Mouse (Mus musculus) kidney, embryonic 14.5 days (tissue): ENCODE results near the gene Hepacam. TPM values are rescaled to one million over a fixed set of nuclear protein-coding genes. Genes with fewer than 3 reads are reported as not detected.
A peak's percentile ranks its signal among the peaks of the same experiment; 100 is the strongest.

Source experiments
- ATAC-seq: fragments of 200-750 bp; cut with Nextera tagmentation; 2 replicates; pipeline ENCODE4 v1.8.0; 2017; ENCODE audit warnings: moderate number of reproducible peaks, mild to moderate bottlenecking, moderate TSS enrichment, moderate library complexity; ENCODE audit not compliant: low FRiP score, low TSS enrichment
- H3K27ac ChIP-seq: fragments of 300-500 bp; sonication (generic); 2 replicates; pipeline ENCODE4 v1.5.1; 2014; ENCODE audit warnings: low read depth, mild to moderate bottlenecking, low read length, moderate library complexity, mixed read lengths
- H3K27me3 ChIP-seq: fragments of 300-500 bp; sonication (generic); 2 replicates; pipeline ENCODE4 v1.6.1; 2014; ENCODE audit warnings: mild to moderate bottlenecking, low read length; ENCODE audit not compliant: control insufficient read depth, insufficient read depth
- H3K36me3 ChIP-seq: fragments of 300-500 bp; sonication (generic); 2 replicates; pipeline ENCODE4 v1.6.1; 2014; ENCODE audit warnings: low read length, mixed read lengths; ENCODE audit not compliant: control insufficient read depth, insufficient read depth
- H3K4me1 ChIP-seq: fragments of 300-500 bp; sonication (generic); 2 replicates; pipeline ENCODE4 v1.6.1; 2014; ENCODE audit warnings: low read length, mixed read lengths; ENCODE audit not compliant: control insufficient read depth, insufficient read depth
- H3K4me2 ChIP-seq: fragments of 300-500 bp; sonication (generic); replicated peaks from 2 replicates; pipeline ENCODE4 v1.6.1; 2014; ENCODE audit warnings: low read depth, mild to moderate bottlenecking, low read length
- H3K4me3 ChIP-seq: fragments of 300-500 bp; sonication (generic); 2 replicates; pipeline ENCODE4 v1.5.1; 2014; ENCODE audit warnings: mild to moderate bottlenecking, low read length
- H3K9ac ChIP-seq: fragments of 300-500 bp; sonication (generic); 2 replicates; pipeline ENCODE4 v1.6.1; 2014; ENCODE audit warnings: low read depth, mild to moderate bottlenecking, low read length, moderate library complexity
- H3K9me3 ChIP-seq: fragments of 300-500 bp; sonication (generic); 2 replicates; pipeline ENCODE4 v1.6.1; 2016; ENCODE audit warnings: low read length; ENCODE audit not compliant: control insufficient read depth
- WGBS: fragments of 180-500 bp; shearing (Covaris S2); extraction: QIAGEN DNeasy Blood & Tissue Kit; methylation state at CpG from one replicate; pipeline ENCODE4 v1.1.7; 2014; 5-methylcytosine and 5-hydroxymethylcytosine counted together
- polyA plus RNA-seq: library from polyadenylated mRNA; unstranded; fragments of >200 nt; fragmentation: Nextera tagmentation; extraction: Ambion mirVana; gene quantifications from 2 replicates; pipeline ENCODE4 v1.2.1, GENCODE M21; 2014

The Hepacam gene
- polyA plus RNA-seq, 1 experiment from 2014 or later = not detected

DNA sequence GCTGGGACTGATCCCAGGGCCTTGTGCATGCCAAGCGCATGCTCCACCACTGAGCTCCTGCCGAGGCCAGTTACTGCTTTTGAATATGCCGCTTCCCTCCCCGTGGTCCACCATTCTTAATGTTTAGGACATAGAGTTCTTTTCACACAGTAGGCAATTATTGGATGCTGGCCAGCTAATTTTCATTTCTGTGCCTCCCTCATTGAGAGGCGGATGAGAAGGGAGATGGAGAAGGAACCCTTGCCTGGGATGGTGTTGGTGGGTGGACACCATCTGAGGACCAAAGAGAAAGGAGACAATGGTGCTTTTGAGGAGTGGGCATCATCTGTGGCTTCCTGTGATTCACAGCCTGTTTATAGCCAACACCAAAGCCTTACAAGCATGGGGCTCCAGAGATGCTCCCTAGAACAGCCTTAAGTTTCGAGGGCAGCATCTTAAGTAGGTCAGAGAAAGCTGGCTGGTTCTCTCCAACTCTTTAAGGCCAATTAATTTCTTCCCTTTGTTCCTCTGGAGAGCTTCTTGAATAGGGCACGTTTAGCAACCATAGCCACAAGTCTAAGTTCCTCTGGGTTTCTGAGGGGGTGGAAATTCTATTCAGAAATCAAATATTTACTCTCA, 8.3 kb upstream of the Hepacam start:
- WGBS = 85% methylated on average over 7 of the region's 7 CpGs

DNA sequence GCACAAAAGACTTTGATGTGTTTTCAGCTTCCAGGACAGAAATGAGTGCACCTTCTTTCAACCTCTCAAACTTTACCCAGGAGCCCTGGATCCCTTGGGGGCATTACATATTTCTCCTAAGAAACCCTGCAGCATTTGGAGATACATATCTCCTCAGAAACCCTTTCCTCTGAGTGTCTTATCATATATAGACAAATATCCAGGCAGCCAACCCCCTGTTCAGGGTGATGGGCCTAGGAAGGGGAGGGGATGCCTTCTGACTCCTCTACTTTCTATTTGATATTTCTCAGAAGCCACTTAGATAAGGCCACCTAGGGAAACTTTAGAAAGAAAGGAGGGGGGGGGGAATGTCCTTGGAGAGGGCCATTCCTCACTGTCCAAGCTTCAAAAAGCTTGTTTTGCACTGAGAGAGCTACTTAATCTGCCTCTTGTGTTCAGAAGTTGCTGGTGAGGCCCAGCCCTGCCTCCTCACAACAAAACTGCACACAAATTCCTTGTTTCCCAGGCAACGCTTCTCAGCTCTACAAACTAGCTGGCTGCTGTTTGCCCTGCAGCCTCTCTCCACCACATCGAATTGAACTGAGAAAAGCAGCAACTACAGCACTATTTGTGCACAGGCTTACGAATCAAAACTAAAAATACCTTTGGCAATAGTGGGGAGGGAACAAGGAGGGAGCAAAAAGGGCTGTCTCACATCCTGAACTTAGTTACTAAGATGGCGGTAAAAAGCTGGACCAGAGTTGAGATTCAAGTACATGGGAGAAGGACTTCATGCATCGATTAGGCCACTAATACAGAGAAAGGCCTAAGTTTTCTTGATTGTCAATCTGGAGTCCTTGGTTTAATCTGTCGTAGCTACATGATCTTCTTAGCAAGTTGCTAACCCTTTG, 7.6 kb upstream of the Hepacam start:
- whole genome bisulfite sequencing = 65% methylated on average over 6 of the region's 6 CpGs
- H3K4me2 ChIP-seq = no peak overlapping the region
- H3K4me3 ChIP-seq = no peak overlapping the region
- no peak overlapping the region for H3K9ac ChIP-seq
- ATAC-seq = peak; percentile 57; the same call in 1 of the 2 replicates
- no peaks in the 10 kb centered on the region for H3K9me3 ChIP-seq
- no peaks in the 10 kb centered on the region for H3K27me3 ChIP-seq
- no peak overlapping the region for H3K27ac ChIP-seq
- no peaks in the 10 kb centered on the region for H3K36me3 ChIP-seq
- no peaks in the 10 kb centered on the region for H3K4me1 ChIP-seq

More for the DNA sequence above, 8.3 kb upstream of the Hepacam start:
- Histone ChIP-seq H3K4me2 (no peak overlapping the region), H3K9me3 (no peaks in the 10 kb centered on the region), H3K27ac (no peak overlapping the region), H3K27me3 (no peaks in the 10 kb centered on the region), H3K9ac (no peak overlapping the region), H3K36me3 (no peaks in the 10 kb centered on the region), H3K4me1 (no peaks in the 10 kb centered on the region), H3K4me3 (no peak overlapping the region)
- ATAC-seq = no peak

DNA sequence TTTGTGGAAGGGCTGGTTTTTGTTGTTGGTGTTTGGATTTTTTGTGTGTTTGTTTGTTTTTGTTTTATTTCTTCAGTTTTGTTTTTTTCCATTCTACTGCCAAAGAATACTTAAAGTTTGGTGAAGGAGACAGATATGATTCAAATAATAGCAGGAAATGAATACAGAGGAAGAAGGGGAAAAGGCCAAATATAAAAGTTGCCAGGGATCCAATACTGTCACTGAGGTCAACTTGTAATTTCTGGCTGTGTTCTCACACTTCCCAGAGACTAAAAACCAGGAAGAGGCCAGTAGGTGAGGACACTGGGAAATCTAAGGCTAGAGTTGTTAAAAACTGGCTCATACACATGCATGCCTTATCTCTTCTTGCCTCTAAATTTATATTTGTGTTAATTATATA, 5.1 kb upstream of the Hepacam start:
- Histone ChIP-seq H3K27me3 (no peaks in the 10 kb centered on the region), H3K9ac (no peak overlapping the region), H3K27ac (no peak overlapping the region), H3K4me2 (no peak overlapping the region), H3K4me3 (no peak overlapping the region), H3K36me3 (no peaks in the 10 kb centered on the region), H3K4me1 (no peaks in the 10 kb centered on the region), H3K9me3 (no peaks in the 10 kb centered on the region)
- ATAC-seq = no peak

DNA sequence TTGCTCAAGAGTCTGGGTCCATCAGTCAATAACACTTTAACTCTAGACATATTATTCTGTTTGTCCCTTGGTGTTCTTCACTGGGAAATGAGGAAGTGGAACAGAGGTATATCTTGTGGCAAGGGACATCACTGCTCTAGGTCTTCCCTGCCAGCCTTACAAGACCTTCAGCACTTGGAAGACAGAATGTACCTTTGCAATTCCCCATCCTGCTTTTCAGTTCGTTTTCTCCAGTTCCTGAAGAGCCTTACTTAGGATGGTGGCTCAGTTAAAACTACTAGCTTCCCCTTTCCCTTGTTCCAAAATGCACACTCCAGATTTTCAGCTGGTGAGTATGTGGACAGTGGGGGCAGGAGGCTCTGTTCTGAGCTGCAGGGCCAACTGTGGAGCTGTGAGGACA, 4.3 kb upstream of the Hepacam start:
- no peak for ATAC-seq
- no peaks in the 10 kb centered on the region for H3K36me3 ChIP-seq
- 69% methylated on average over 1 of the region's 1 CpGs for whole genome bisulfite sequencing

DNA sequence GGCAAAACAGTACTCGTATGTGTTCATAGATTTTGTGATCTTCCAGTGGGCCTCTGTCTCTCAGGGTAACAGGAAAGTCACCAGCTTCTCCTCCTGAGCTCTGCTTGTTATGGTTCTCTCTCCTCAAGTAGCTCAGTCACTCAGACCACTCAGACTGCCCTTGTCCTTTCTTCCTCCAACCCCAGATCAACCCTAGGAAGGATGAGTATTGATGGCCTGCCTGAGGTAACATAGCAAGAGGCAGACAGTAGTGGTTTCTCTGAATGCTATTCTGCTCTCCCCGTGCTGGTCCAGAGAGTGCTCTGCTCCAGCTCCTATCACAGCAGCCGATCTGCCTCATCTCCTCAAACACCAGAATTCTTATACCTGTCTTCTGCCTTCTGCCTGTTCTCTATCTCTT, 3.6 kb upstream of the Hepacam start:
- 71% methylated on average over 3 of the region's 3 CpGs for WGBS
- no peak for ATAC-seq

More for the DNA sequence above, 4.3 kb upstream of the Hepacam start:
- Histone ChIP-seq H3K27ac (no peak overlapping the region), H3K9ac (no peak overlapping the region), H3K27me3 (no peaks in the 10 kb centered on the region), H3K4me3 (no peak overlapping the region), H3K4me2 (no peak overlapping the region), H3K9me3 (no peaks in the 10 kb centered on the region), H3K4me1 (no peaks in the 10 kb centered on the region)

DNA sequence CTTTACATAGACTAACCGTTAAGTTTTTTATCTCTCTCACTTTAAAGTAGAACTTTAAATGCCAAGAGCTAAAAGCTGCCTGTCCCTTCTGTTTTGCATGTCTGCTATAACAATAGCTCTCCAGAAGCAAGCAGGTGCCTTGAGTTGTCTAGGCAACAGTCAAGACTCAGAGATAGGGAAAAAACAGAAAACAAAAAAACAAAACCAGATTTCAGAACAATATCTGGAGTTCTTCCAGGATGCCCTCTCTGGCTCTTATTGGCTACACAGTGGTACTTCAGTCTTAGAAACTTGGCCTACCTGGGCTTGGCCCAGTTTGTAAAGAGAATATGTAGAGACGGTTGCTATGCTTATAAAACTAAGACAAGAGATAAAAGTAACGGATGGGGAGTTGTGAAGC, 2.8 kb upstream of the Hepacam start:
- H3K27me3 ChIP-seq = peaks cover 3% of the 10 kb centered on the region; the same call in 1 of the 2 replicates
- H3K9ac ChIP-seq = no peak overlapping the region
- 79% methylated on average over 3 of the region's 3 CpGs for WGBS
- no peak overlapping the region for H3K4me3 ChIP-seq
- no peaks in the 10 kb centered on the region for H3K36me3 ChIP-seq
- ATAC-seq = no peak
- H3K27ac ChIP-seq = no peak overlapping the region
- H3K9me3 ChIP-seq = no peaks in the 10 kb centered on the region
- no peaks in the 10 kb centered on the region for H3K4me1 ChIP-seq
- no peak overlapping the region for H3K4me2 ChIP-seq

More for the DNA sequence above, 3.6 kb upstream of the Hepacam start:
- H3K4me2 ChIP-seq = no peak overlapping the region
- H3K36me3 ChIP-seq = no peaks in the 10 kb centered on the region
- no peak overlapping the region for H3K4me3 ChIP-seq
- no peak overlapping the region for H3K9ac ChIP-seq
- H3K4me1 ChIP-seq = no peaks in the 10 kb centered on the region
- H3K27ac ChIP-seq = no peak overlapping the region
- H3K9me3 ChIP-seq = no peaks in the 10 kb centered on the region
- H3K27me3 ChIP-seq = no peaks in the 10 kb centered on the region

DNA sequence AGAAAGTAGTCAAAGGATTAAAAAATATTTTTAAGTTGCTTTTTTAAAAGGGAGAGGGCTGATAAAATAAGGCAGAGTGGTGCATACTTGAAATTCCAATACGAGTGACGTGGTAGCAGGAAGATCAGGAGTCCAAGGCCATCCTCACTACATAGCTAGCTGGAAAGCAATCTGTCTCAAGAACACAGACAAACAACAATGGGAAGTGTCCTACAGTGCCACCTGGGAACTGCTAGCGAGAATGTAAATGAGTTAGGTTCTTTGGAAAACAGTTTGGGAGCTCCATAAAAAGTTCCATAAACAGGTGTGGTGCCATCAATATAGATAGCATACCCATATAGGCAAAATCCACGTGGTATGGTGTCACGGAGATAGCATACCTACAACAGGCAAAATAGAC, 1.4 kb upstream of the Hepacam start:
- Histone ChIP-seq H3K27ac (no peak overlapping the region), H3K9me3 (no peaks in the 10 kb centered on the region), H3K4me1 (no peaks in the 10 kb centered on the region), H3K36me3 (no peaks in the 10 kb centered on the region), H3K4me2 (no peak overlapping the region), H3K27me3 (peaks cover 3% of the 10 kb centered on the region; the same call in 1 of the 2 replicates), H3K4me3 (no peak overlapping the region), H3K9ac (no peak overlapping the region)
- WGBS = 72% methylated on average over 5 of the region's 5 CpGs
- no peak for ATAC-seq

DNA sequence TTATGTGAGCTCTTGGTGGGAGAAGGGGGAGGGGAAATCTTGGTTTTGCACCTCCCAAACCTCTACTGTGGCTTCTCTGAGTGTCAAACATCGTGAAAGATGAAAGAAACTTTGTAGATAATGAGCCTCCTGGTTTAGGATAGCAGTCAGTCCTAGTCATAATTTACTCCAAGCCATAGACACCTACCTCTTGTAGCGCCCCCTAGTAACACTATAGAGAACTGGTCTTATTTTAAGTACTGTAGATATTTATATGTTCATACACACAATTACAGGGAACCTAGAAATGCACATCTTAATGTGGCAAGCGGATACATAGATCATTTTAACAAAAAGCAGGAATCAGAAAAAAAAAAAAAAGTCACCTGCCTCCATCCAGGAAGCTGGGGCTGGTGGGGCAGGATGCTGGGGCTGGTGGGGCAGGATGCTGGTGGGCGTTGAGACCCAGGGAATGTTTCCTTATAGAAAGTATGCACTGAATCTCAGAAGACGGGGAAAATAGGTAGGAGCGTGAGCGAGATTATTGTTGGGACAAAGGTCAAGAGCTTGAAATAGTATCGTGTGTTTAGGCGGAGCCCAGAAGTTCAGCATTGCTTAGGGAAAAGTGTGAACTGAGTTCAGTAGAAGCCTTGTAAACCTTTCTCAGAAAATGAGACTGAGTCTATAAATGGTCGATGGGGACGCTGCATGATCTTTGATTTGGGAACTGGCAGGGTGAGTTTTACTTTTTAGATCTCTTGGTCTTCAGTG, 1.1 kb downstream of the Hepacam start:
- H3K27me3 ChIP-seq = peaks cover 3% of the 10 kb centered on the region; the same call in 1 of the 2 replicates
- H3K4me1 ChIP-seq = 0 out of 2 replicates have a peak, but pooled peaks cover 4% of the 10 kb centered on the region
- H3K4me3 ChIP-seq = no peak overlapping the region
- H3K9ac ChIP-seq = no peak overlapping the region
- WGBS = 66% methylated on average over 11 of the region's 11 CpGs
- no peaks in the 10 kb centered on the region for H3K9me3 ChIP-seq
- no peak for ATAC-seq
- H3K27ac ChIP-seq = peak overlapping the region; percentile 30; the same call in 1 of the 2 replicates
- H3K4me2 ChIP-seq = no peak overlapping the region
- no peaks in the 10 kb centered on the region for H3K36me3 ChIP-seq
